Mouse (Mus musculus): ENCODE data around the gene Gm21897. TPM values are rescaled to one million over a fixed set of nuclear protein-coding genes. Genes with fewer than 3 reads are reported as not detected.
"Not testable (repeated sequence)": the region's sequence is repeated elsewhere in the genome, so short reads cannot be mapped to it uniquely, and the experiment has no call there.

The Gm21897 gene
- not detected in 2 replicates for polyA plus RNA-seq (2015; fragmentation: Nextera tagmentation; extraction: Ambion mirVana)

- H3K36me3 ChIP-seq (ENCODE audit: control insufficient read depth, insufficient read depth, low read length); H3K9me3 ChIP-seq (ENCODE audit: control insufficient read depth, low read length); ATAC-seq; H3K4me3 ChIP-seq (ENCODE audit: low read length); H3K27me3 ChIP-seq (replicated peaks; ENCODE audit: control insufficient read depth, insufficient read depth, low read length); H3K27ac ChIP-seq (ENCODE audit: low read depth, low read length); H3K9ac ChIP-seq (ENCODE audit: low read depth, low read length); H3K4me1 ChIP-seq (ENCODE audit: control insufficient read depth, insufficient read depth, low read depth, low read length); H3K4me2 ChIP-seq (ENCODE audit: low read length): not testable (repeated sequence)
- no CpG with 5 or more reads among the region's 4 CpGs for WGBS
Observed at GRCm38 (mm10) chr16:15317158-15317557, at the start of gene Gm21897. Gene Gm21897, plus strand, starts transcription at chr16:15317458.

- H3K27ac ChIP-seq (ENCODE audit: low read depth, low read length), result no peak overlapping the region
- no peaks in the 10 kb centered on the region for H3K4me1 ChIP-seq (ENCODE audit: control insufficient read depth, insufficient read depth, low read depth, low read length)
- H3K9me3 ChIP-seq (ENCODE audit: control insufficient read depth, low read length), result no peaks in the 10 kb centered on the region
- H3K27me3 ChIP-seq (replicated peaks; ENCODE audit: control insufficient read depth, insufficient read depth, low read length), result no peaks in the 10 kb centered on the region
- no peak overlapping the region for H3K9ac ChIP-seq (ENCODE audit: low read depth, low read length)
- H3K36me3 ChIP-seq (ENCODE audit: control insufficient read depth, insufficient read depth, low read length), result no peaks in the 10 kb centered on the region
- H3K4me3 ChIP-seq (ENCODE audit: low read length), result no peak overlapping the region
- H3K4me2 ChIP-seq (ENCODE audit: low read length), result no peak overlapping the region
- WGBS, result 57% methylated on average over 1 of the region's 1 CpGs
- ATAC-seq, result no peak
Observed at GRCm38 (mm10) chr16:15272291-15272690, 45.0 kb upstream of the Gm21897 start.

- H3K4me2 ChIP-seq (ENCODE audit: low read length), result no peak overlapping the region
- H3K36me3 ChIP-seq (ENCODE audit: control insufficient read depth, insufficient read depth, low read length), result no peaks in the 10 kb centered on the region
- H3K4me1 ChIP-seq (ENCODE audit: control insufficient read depth, insufficient read depth, low read depth, low read length), result no peaks in the 10 kb centered on the region
- no peak for ATAC-seq
- no peaks in the 10 kb centered on the region for H3K9me3 ChIP-seq (ENCODE audit: control insufficient read depth, low read length)
- H3K27me3 ChIP-seq (replicated peaks; ENCODE audit: control insufficient read depth, insufficient read depth, low read length), result no peaks in the 10 kb centered on the region
- no peak overlapping the region for H3K9ac ChIP-seq (ENCODE audit: low read depth, low read length)
- H3K27ac ChIP-seq (ENCODE audit: low read depth, low read length), result no peak overlapping the region
- no peak overlapping the region for H3K4me3 ChIP-seq (ENCODE audit: low read length)
Observed at GRCm38 (mm10) chr16:15277461-15277860, 39.8 kb upstream of the Gm21897 start.

GRCm38 (mm10) chr16:15293041-15293440 lies 24.2 kb upstream of the Gm21897 start:
- no peak overlapping the region for H3K4me2 ChIP-seq (ENCODE audit: low read length)
- H3K9me3 ChIP-seq (ENCODE audit: control insufficient read depth, low read length), result no peaks in the 10 kb centered on the region
- no peak overlapping the region for H3K9ac ChIP-seq (ENCODE audit: low read depth, low read length)
- H3K27me3 ChIP-seq (replicated peaks; ENCODE audit: control insufficient read depth, insufficient read depth, low read length), result no peaks in the 10 kb centered on the region
- no peak overlapping the region for H3K27ac ChIP-seq (ENCODE audit: low read depth, low read length)
- H3K36me3 ChIP-seq (ENCODE audit: control insufficient read depth, insufficient read depth, low read length), result no peaks in the 10 kb centered on the region
- no peak overlapping the region for H3K4me3 ChIP-seq (ENCODE audit: low read length)
- ATAC-seq, result no peak
- 58% methylated on average over 3 of the region's 3 CpGs for whole genome bisulfite sequencing
- no peaks in the 10 kb centered on the region for H3K4me1 ChIP-seq (ENCODE audit: control insufficient read depth, insufficient read depth, low read depth, low read length)

GRCm38 (mm10) chr16:15294289-15294688 lies 23.0 kb upstream of the Gm21897 start:
- 80% methylated on average over 1 of the region's 1 CpGs for WGBS
- Histone ChIP-seq H3K36me3 (ENCODE audit: control insufficient read depth, insufficient read depth, low read length) (no peaks in the 10 kb centered on the region), H3K4me1 (ENCODE audit: control insufficient read depth, insufficient read depth, low read depth, low read length) (no peaks in the 10 kb centered on the region), H3K27ac (ENCODE audit: low read depth, low read length) (no peak overlapping the region), H3K4me3 (ENCODE audit: low read length) (no peak overlapping the region), H3K4me2 (ENCODE audit: low read length) (no peak overlapping the region), H3K9me3 (ENCODE audit: control insufficient read depth, low read length) (no peaks in the 10 kb centered on the region), H3K9ac (ENCODE audit: low read depth, low read length) (no peak overlapping the region), H3K27me3 (replicated peaks; ENCODE audit: control insufficient read depth, insufficient read depth, low read length) (no peaks in the 10 kb centered on the region)
- ATAC-seq, result no peak

- Histone ChIP-seq H3K9ac (ENCODE audit: low read depth, low read length) (no peak overlapping the region), H3K4me1 (ENCODE audit: control insufficient read depth, insufficient read depth, low read depth, low read length) (no peaks in the 10 kb centered on the region), H3K36me3 (ENCODE audit: control insufficient read depth, insufficient read depth, low read length) (no peaks in the 10 kb centered on the region), H3K4me2 (ENCODE audit: low read length) (no peak overlapping the region), H3K27ac (ENCODE audit: low read depth, low read length) (no peak overlapping the region), H3K27me3 (replicated peaks; ENCODE audit: control insufficient read depth, insufficient read depth, low read length) (no peaks in the 10 kb centered on the region), H3K9me3 (ENCODE audit: control insufficient read depth, low read length) (no peaks in the 10 kb centered on the region), H3K4me3 (ENCODE audit: low read length) (no peak overlapping the region)
- WGBS, result 66% methylated on average over 8 of the region's 8 CpGs
- peak; percentile 58; the same call in 1 of the 2 replicates for ATAC-seq
Observed at GRCm38 (mm10) chr16:15294911-15295659, 22.2 kb upstream of the Gm21897 start.

GRCm38 (mm10) chr16:15334526-15334925 lies 17.3 kb downstream of the Gm21897 start:
- ATAC-seq, result no peak
- Histone ChIP-seq H3K4me3 (ENCODE audit: low read length) (no peak overlapping the region), H3K36me3 (ENCODE audit: control insufficient read depth, insufficient read depth, low read length) (no peaks in the 10 kb centered on the region), H3K27ac (ENCODE audit: low read depth, low read length) (no peak overlapping the region), H3K4me1 (ENCODE audit: control insufficient read depth, insufficient read depth, low read depth, low read length) (no peaks in the 10 kb centered on the region), H3K27me3 (replicated peaks; ENCODE audit: control insufficient read depth, insufficient read depth, low read length) (no peaks in the 10 kb centered on the region), H3K9ac (ENCODE audit: low read depth, low read length) (no peak overlapping the region), H3K4me2 (ENCODE audit: low read length) (no peak overlapping the region), H3K9me3 (ENCODE audit: control insufficient read depth, low read length) (no peaks in the 10 kb centered on the region)

- Histone ChIP-seq H3K4me2 (ENCODE audit: low read length) (no peak overlapping the region), H3K27me3 (replicated peaks; ENCODE audit: control insufficient read depth, insufficient read depth, low read length) (no peaks in the 10 kb centered on the region), H3K9ac (ENCODE audit: low read depth, low read length) (no peak overlapping the region), H3K36me3 (ENCODE audit: control insufficient read depth, insufficient read depth, low read length) (no peaks in the 10 kb centered on the region), H3K4me3 (ENCODE audit: low read length) (no peak overlapping the region), H3K27ac (ENCODE audit: low read depth, low read length) (no peak overlapping the region), H3K4me1 (ENCODE audit: control insufficient read depth, insufficient read depth, low read depth, low read length) (no peaks in the 10 kb centered on the region), H3K9me3 (ENCODE audit: control insufficient read depth, low read length) (no peaks in the 10 kb centered on the region)
- no peak for ATAC-seq
- 82% methylated on average over 4 of the region's 4 CpGs for WGBS
Observed at GRCm38 (mm10) chr16:15339051-15339450, 21.8 kb downstream of the Gm21897 start.

GRCm38 (mm10) chr16:15346045-15346444 lies 28.8 kb downstream of the Gm21897 start:
- 81% methylated on average over 1 of the region's 1 CpGs for WGBS
- Histone ChIP-seq H3K4me3 (ENCODE audit: low read length) (no peak overlapping the region), H3K4me2 (ENCODE audit: low read length) (no peak overlapping the region), H3K36me3 (ENCODE audit: control insufficient read depth, insufficient read depth, low read length) (no peaks in the 10 kb centered on the region), H3K27ac (ENCODE audit: low read depth, low read length) (no peak overlapping the region), H3K9me3 (ENCODE audit: control insufficient read depth, low read length) (no peaks in the 10 kb centered on the region), H3K9ac (ENCODE audit: low read depth, low read length) (no peak overlapping the region), H3K27me3 (replicated peaks; ENCODE audit: control insufficient read depth, insufficient read depth, low read length) (no peaks in the 10 kb centered on the region), H3K4me1 (ENCODE audit: control insufficient read depth, insufficient read depth, low read depth, low read length) (no peaks in the 10 kb centered on the region)
- ATAC-seq, result no peak
